ENCODE assay signal across 22 mouse cellular contexts in genomic region chrX:19313286-19313685, GRCm38 (mm10).
DNase-seq lines count a peak whose midpoint lies in the region; ATAC-seq and TF ChIP-seq lines count a peak whose summit lies in the region.
"Had no signal": no experiment of that assay in that cellular context is flagged by ENCODE, and none has a peak within 500 bp of the region (broad histone marks: within the 10 kb centered on the region; RNA-seq: fewer than 3 reads in every experiment).

No protein-coding gene starts in this region.

- no peak for ATAC-seq in forebrain, embryonic 14.5 days
- ATAC-seq: CD4-positive, CD25-positive, alpha-beta regulatory T cell, adult 4 months; forebrain, embryonic 15.5 days; intestine, postnatal 0 days had no signal

- H3K36me3 ChIP-seq in forebrain, embryonic 14.5 days (ENCODE audit: control insufficient read depth, insufficient read depth, low read length): no peaks in the 10 kb centered on the region
- H3K36me3 ChIP-seq: embryonic facial prominence, embryonic 12.5 days; embryonic facial prominence, embryonic 15.5 days; forebrain, embryonic 15.5 days; heart, embryonic 10.5 days; heart, embryonic 13.5 days; hindbrain, embryonic 12.5 days; hindbrain, embryonic 15.5 days had no signal

- no peak overlapping the region for H3K4me2 ChIP-seq in forebrain, embryonic 14.5 days (ENCODE audit: low read length)
- H3K4me2 ChIP-seq: embryonic facial prominence, embryonic 12.5 days; embryonic facial prominence, embryonic 15.5 days; forebrain, embryonic 15.5 days; heart, embryonic 13.5 days; hindbrain, embryonic 12.5 days; hindbrain, embryonic 15.5 days had no signal

- no peak overlapping the region for H3K4me3 ChIP-seq in cerebellum, adult 2 months (replicated peaks; ENCODE audit: insufficient read depth, low read depth, low read length)
- H3K4me3 ChIP-seq in forebrain, embryonic 14.5 days (ENCODE audit: low read depth, low read length): no peak overlapping the region
- H3K4me3 ChIP-seq: embryonic facial prominence, embryonic 12.5 days; embryonic facial prominence, embryonic 15.5 days; forebrain, embryonic 15.5 days; heart, adult 2 months; heart, embryonic 10.5 days; heart, embryonic 13.5 days; hindbrain, embryonic 12.5 days; hindbrain, embryonic 15.5 days had no signal

- H3K9me3 ChIP-seq in forebrain, embryonic 14.5 days (replicated peaks; ENCODE audit: control insufficient read depth, low read length): no peaks in the 10 kb centered on the region
- H3K9me3 ChIP-seq: embryonic facial prominence, embryonic 12.5 days; embryonic facial prominence, embryonic 15.5 days; forebrain, embryonic 15.5 days; heart, embryonic 10.5 days; heart, embryonic 13.5 days; hindbrain, embryonic 12.5 days; hindbrain, embryonic 15.5 days had no signal

- WGBS in cerebellum, adult 2 months: 22% methylated on average over 2 of the region's 2 CpGs
- WGBS in forebrain, embryonic 14.5 days: 79% methylated on average over 2 of the region's 2 CpGs

- peaks cover 10% of the 10 kb centered on the region; the same call in 1 of the 2 replicates for H3K4me1 ChIP-seq in cerebellum, adult 2 months (ENCODE audit: control insufficient read depth, insufficient read depth, low read length)
- H3K4me1 ChIP-seq in forebrain, embryonic 14.5 days (ENCODE audit: control insufficient read depth, insufficient read depth, low read length): no peaks in the 10 kb centered on the region
- H3K4me1 ChIP-seq: embryonic facial prominence, embryonic 12.5 days; embryonic facial prominence, embryonic 15.5 days; forebrain, embryonic 15.5 days; heart, embryonic 10.5 days; heart, embryonic 13.5 days; hindbrain, embryonic 12.5 days; hindbrain, embryonic 15.5 days had no signal

- no peak overlapping the region for H3K9ac ChIP-seq in forebrain, embryonic 14.5 days (ENCODE audit: low read length)
- H3K9ac ChIP-seq: embryonic facial prominence, embryonic 12.5 days; embryonic facial prominence, embryonic 15.5 days; forebrain, embryonic 15.5 days; heart, embryonic 13.5 days; hindbrain, embryonic 12.5 days; hindbrain, embryonic 15.5 days had no signal

- peak; percentile 72 for DNase-seq in brain, adult 2 months (ENCODE audit: low read depth, low spot score)
- DNase-seq in cerebellum, adult 11 months: peak; percentile 23
- peak; percentile 16 to 65 for DNase-seq in cerebellum, adult 2 months
- peak; percentile 54 for DNase-seq in cerebellum, adult 9-11 months
- DNase-seq in frontal cortex, postnatal 36 days (ENCODE audit: low spot score in 2 of 2): no peak
- no peak for DNase-seq in lung, postnatal 14 days
- DNase-seq in layer of hippocampus, postnatal 10 days (ENCODE audit: low spot score in 2 of 2): no peak
- no peak for DNase-seq in forebrain, embryonic 14.5 days (ENCODE audit: low spot score)
- DNase-seq: adrenal gland, adult 2 months; adrenal gland, postnatal 14 days; gastrocnemius, postnatal 10 days; gastrocnemius, postnatal 36 days; heart, adult 2 months had no signal

- H3K27ac ChIP-seq in cerebellum, adult 2 months (ENCODE audit: insufficient read depth, low read length): no peak overlapping the region
- no peak overlapping the region for H3K27ac ChIP-seq in forebrain, embryonic 14.5 days (ENCODE audit: low read depth, low read length)
- H3K27ac ChIP-seq: embryonic facial prominence, embryonic 12.5 days; embryonic facial prominence, embryonic 15.5 days; forebrain, embryonic 15.5 days; heart, adult 2 months; heart, embryonic 10.5 days; heart, embryonic 13.5 days; hindbrain, embryonic 12.5 days; hindbrain, embryonic 15.5 days had no signal

- H3K27me3 ChIP-seq in cerebellum, adult 2 months (ENCODE audit: control insufficient read depth, insufficient read depth, low read length): no peaks in the 10 kb centered on the region
- H3K27me3 ChIP-seq in forebrain, embryonic 14.5 days (replicated peaks; ENCODE audit: control insufficient read depth, insufficient read depth, low read length): no peaks in the 10 kb centered on the region
- H3K27me3 ChIP-seq: embryonic facial prominence, embryonic 12.5 days; embryonic facial prominence, embryonic 15.5 days; forebrain, embryonic 15.5 days; heart, embryonic 13.5 days; hindbrain, embryonic 12.5 days; hindbrain, embryonic 15.5 days had no signal

- TF ChIP-seq POLR2A in cerebellum, adult 2 months (IDR thresholded peaks at IDR 0.05; ENCODE audit: borderline replicate concordance, insufficient read depth, low read length): no peak

- no peak for TF ChIP-seq CTCF in cerebellum, adult 2 months (IDR thresholded peaks at IDR 0.05; ENCODE audit: borderline replicate concordance, insufficient read depth, low read depth, low read length)

Comparison
In these comparisons a context has a peak if more than half of its experiments do, and no peak if none do; other contexts are left out.
1. DNase-seq: peak in brain, adult 2 months (single experiment), cerebellum, adult 11 months (single experiment), cerebellum, adult 2 months (2 of 2) and cerebellum, adult 9-11 months (single experiment); none in frontal cortex, postnatal 36 days (0 of 2), lung, postnatal 14 days (single experiment), layer of hippocampus, postnatal 10 days (0 of 2) and forebrain, embryonic 14.5 days (single experiment).